Mouse (Mus musculus) frontal cortex, adult 2 months (tissue): ENCODE measurements around the gene Elovl6. TPM values are rescaled to one million over a fixed set of nuclear protein-coding genes. Genes with fewer than 3 reads are reported as not detected.
A peak's percentile ranks its signal among the peaks of the same experiment; 100 is the strongest.

Experiments used
- DNase-seq, 2 experiments: peaks; one replicate each; pipeline ENCODE4 v3.0.0; 2022; ENCODE audit warnings: low spot score in 1 of 2; ENCODE audit errors: extremely low spot score in 1 of 2
- polyA plus RNA-seq: library from polyadenylated mRNA; depleted of rRNA; stranded (reverse); fragments of >200 nt; gene quantifications from 2 replicates; pipeline ENCODE4 v1.2.3, GENCODE M21; 2012

Elovl6 gene
- polyA plus RNA-seq, 1 experiment = 27.4 TPM

- DNase-seq = no peak
These were observed 8.7 kb downstream of the Elovl6 start for GRCm38 (mm10) chr3:129540882-129541281.

GRCm38 (mm10) chr3:129541456-129541855 is 9.3 kb downstream of the Elovl6 start:
- no peak for DNase-seq

GRCm38 (mm10) chr3:129543376-129543775 is 11.2 kb downstream of the Elovl6 start:
- DNase-seq = no peak

- DNase-seq = no peak
These were observed 12.1 kb downstream of the Elovl6 start for GRCm38 (mm10) chr3:129544217-129544616.

- no peak for DNase-seq
These were observed 13.1 kb downstream of the Elovl6 start for GRCm38 (mm10) chr3:129545228-129545627.

DNA sequence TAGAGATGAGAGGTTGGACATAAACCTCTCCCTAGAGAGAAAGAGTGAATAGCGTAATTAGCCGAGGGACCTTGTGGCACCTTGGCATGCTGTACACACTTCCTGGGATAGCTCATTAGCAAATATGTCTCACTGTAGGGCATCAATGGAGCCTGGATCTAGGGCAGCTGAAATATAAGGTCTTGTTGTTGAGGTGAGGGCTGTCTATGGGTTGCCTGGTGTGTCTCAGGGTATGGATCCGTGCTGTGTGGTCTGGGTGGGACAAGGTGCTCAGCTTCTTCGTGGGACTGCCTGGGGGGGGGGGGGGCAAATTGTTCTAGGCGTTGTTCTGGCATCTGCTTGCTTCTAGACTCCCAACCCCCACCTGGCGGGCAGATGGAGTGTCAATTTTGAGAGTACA is 13.6 kb downstream of the Elovl6 start:
- no peak for DNase-seq

GRCm38 (mm10) chr3:129547837-129548435 is 15.8 kb downstream of the Elovl6 start:
- DNase-seq = no peak

- no peak for DNase-seq
These were observed 16.6 kb downstream of the Elovl6 start for GRCm38 (mm10) chr3:129548760-129549159.

GRCm38 (mm10) chr3:129549546-129549945 is 17.4 kb downstream of the Elovl6 start:
- DNase-seq = no peak

DNA sequence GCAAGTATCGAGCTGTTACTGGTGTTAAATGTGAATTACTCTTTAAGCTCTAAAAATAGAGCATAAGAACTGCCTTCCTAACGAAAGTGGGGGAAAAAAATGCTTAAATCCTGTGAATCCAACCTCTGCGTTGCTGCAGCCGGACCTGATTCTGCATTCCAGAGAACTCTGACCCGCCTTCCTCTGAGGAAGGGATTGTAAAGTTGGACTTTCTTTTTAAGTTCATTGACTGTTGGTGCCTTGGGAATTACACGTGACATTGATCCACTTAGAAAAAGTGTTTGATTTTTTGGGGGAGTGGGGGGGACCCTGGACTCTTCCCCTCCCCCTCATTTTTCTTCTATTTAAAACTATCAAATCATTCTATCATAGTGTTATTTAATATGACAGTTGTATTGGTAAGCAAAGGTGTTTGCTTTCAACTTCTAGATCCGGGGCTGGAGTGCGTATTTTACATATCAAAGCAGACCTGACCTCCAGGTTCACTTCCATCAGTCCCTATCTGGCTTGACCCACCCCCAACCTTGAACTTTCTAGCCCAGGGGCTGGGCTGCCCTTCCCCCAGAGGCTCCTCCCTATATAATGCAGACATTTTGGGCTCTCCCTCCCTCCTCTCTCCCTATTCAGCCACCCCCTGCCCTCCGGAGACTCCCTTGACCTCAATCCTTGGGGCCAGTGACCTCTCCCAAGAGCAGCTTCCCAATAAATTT is 19.6 kb downstream of the Elovl6 start:
- no peak for DNase-seq

DNA sequence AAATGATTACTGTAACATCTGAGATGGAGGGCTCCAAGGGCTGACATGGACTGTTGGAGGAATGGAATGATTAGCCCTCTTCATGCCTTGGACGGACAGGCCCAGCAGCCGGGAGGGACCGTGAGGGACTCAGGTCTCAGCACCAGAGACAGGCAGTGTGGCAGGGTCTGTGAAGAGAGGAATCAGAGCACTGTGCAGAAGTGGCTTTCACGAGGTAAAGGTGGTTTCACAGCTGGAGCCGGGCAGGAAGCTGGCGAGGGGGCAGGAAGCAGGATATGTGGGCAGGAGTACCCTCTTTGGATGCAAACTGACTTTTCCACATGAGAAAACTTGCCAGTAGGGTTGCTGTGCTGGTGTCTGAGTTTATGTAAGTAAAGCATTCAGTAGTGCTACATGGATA is 20.2 kb downstream of the Elovl6 start:
- DNase-seq = no peak

DNA sequence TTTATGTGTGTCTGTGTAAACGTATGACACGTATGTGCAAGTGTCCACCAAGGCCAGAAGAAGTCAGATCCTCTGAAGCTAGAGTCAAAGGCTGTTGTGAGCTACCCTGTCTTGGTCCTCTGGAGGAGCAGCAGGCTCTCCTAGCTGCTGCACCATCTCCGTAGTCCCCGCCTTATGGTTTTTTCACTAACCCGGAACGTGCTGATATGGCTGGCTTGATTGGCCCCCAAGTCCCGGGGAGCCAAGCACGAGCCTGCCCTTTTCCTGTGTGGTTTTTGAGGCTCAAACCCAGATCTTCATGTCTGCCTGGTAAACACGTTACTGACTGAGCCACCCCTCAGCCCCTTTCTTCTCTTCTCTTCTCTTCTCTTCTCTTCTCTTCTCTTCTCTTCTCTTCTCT is 21.0 kb downstream of the Elovl6 start:
- DNase-seq = no peak

GRCm38 (mm10) chr3:129553661-129554060 is 21.5 kb downstream of the Elovl6 start:
- no peak for DNase-seq

DNA sequence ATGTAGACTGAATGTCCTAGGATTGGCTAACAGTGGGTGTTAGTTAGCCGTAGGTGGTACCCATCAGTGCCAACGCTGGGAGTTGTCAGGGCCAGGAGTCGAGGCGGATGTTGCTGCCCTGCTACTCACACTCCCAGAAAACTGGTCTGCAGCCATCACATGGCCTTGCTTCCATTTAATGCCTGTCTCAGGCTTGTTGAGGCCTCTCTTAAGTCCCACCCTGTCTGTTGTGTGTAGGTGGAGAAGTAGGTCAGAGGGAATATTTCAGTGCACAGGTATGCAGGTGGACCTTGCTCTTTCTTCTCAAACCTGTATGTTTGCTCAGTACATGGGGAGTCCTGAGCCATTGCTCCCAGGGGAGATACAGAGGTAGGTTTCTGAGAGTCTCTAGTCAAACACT is 22.3 kb downstream of the Elovl6 start:
- no peak for DNase-seq

DNA sequence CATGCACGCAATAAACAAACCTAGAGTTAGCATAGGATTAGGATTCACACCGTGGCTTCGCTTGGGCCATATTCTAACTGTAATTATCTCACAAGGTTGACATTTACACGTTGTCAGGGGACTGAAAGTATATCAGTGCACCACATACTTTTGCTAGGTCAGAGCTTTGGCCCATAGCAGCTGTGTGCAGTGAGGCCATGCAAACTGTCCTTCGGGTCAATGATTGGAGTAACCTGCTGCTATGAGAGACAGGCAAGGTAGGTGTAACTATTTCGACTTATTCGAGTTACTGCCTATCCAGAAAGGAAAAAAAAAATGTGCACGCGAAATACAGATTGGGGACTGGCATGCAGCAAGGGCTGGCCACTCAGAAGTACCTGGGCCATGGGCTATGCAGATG is 24.9 kb downstream of the Elovl6 start:
- DNase-seq = no peak

DNA sequence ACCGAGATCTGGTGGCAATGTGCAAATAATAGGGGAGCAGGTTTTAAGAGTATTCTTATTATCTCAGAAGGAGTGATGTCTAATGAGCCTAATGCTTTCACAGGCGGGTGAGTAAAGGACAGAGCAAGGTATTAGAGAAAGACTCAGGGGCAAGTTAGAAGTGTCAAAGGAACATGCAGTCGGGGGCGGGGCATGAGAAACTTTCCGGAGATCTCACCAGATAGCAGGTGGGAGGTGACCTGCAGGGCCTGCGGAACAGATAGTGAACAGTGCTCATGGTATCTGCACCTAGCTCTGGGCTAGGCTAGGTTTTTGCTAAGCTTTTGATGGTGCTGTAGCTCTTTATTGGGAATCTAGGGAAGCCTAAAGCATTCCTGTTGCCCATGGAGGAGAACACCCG is 25.4 kb downstream of the Elovl6 start:
- DNase-seq = no peak

- DNase-seq = no peak
These were observed 26.1 kb downstream of the Elovl6 start for GRCm38 (mm10) chr3:129558016-129558955.

- no peak for DNase-seq
These were observed 27.9 kb downstream of the Elovl6 start for GRCm38 (mm10) chr3:129560068-129560467.

- peak; percentile 35 to 60 for DNase-seq
These were observed 28.9 kb downstream of the Elovl6 start for GRCm38 (mm10) chr3:129561011-129561410.

- no peak for DNase-seq
These were observed 29.7 kb downstream of the Elovl6 start for GRCm38 (mm10) chr3:129561853-129562252.

- DNase-seq = no peak
These were observed 30.3 kb downstream of the Elovl6 start for GRCm38 (mm10) chr3:129562411-129562810.
